Mouse (Mus musculus) MEL (cell line): ENCODE measurements around the gene Ermap. TPM values are rescaled to one million over a fixed set of nuclear protein-coding genes. Genes with fewer than 3 reads are reported as not detected.

Source experiments
- DNase-seq: peaks from one replicate; pipeline ENCODE4 v3.0.0; 2011; ENCODE audit warnings: low read depth, low spot score
- H3K27ac ChIP-seq: 2 replicates; pipeline ENCODE4 v1.5.1; 2012; ENCODE audit warnings: low read depth, mild to moderate bottlenecking, control low read depth, low read length, moderate library complexity; ENCODE audit not compliant: control insufficient read depth
- H3K27me3 ChIP-seq, 2 experiments: fragments of 150-350 bp in 1 of 2; sonication (generic) in 1 of 2; 2 replicates each; pipeline ENCODE4 v1.6.1; 2012; ENCODE audit warnings: low read length in 2 of 2, mild to moderate bottlenecking in 2 of 2, improper control_type of control experiment in 1 of 2, moderate library complexity in 1 of 2; ENCODE audit not compliant: insufficient read depth in 2 of 2, control insufficient read depth in 1 of 2
- H3K36me3 ChIP-seq, 2 experiments: 2 replicates each; pipeline ENCODE4 v1.6.1; 2012 to 2014; ENCODE audit warnings: low read length in 2 of 2, improper control_type of control experiment in 1 of 2, inconsistent platforms in 1 of 2, mild to moderate bottlenecking in 1 of 2; ENCODE audit not compliant: insufficient read depth in 2 of 2, control insufficient read depth in 1 of 2
- H3K4me1 ChIP-seq, 2 experiments: fragments of 150-350 bp in 1 of 2; sonication (generic) in 1 of 2; 2 replicates each; pipeline ENCODE4 v1.6.1; 2012; ENCODE audit warnings: low read length in 2 of 2, improper control_type of control experiment in 1 of 2, mild to moderate bottlenecking in 1 of 2; ENCODE audit not compliant: insufficient read depth in 2 of 2, control insufficient read depth in 1 of 2
- H3K4me3 ChIP-seq, 2 experiments: fragments of 150-350 bp in 1 of 2; sonication (generic) in 1 of 2; 2 replicates each; pipeline ENCODE4 v1.5.1; 2012; ENCODE audit warnings: low read depth in 2 of 2, low read length in 2 of 2, mild to moderate bottlenecking in 2 of 2, moderate library complexity in 2 of 2, control low read depth in 1 of 2, improper control_type of control experiment in 1 of 2; ENCODE audit not compliant: control insufficient read depth in 1 of 2, insufficient read depth in 1 of 2
- H3K79me2 ChIP-seq: 2 replicates; pipeline ENCODE4 v1.6.1; 2012; ENCODE audit warnings: mild to moderate bottlenecking, low read length, moderate library complexity; ENCODE audit not compliant: control insufficient read depth, poor library complexity, insufficient read depth
- H3K9ac ChIP-seq: 2 replicates; pipeline ENCODE4 v1.6.1; 2012; ENCODE audit warnings: low read depth, mild to moderate bottlenecking, control low read depth, low read length, moderate library complexity; ENCODE audit not compliant: control insufficient read depth, poor library complexity, severe bottlenecking
- H3K9me3 ChIP-seq: fragments of 150-350 bp; sonication (generic); replicated peaks from 2 replicates; pipeline ENCODE4 v1.6.1; 2012; ENCODE audit warnings: mild to moderate bottlenecking, low read length, improper control_type of control experiment, moderate library complexity; ENCODE audit not compliant: insufficient read depth
- BHLHE40 ChIP-seq: IDR thresholded peaks from 2 replicates; pipeline ENCODE4 v1.6.1; 2012; ENCODE audit warnings: low read depth, mild to moderate bottlenecking, inconsistent platforms, low read length, improper control_type of control experiment, borderline replicate concordance
- CHD1 ChIP-seq: IDR thresholded peaks from 2 replicates; pipeline ENCODE4 v1.6.1; 2012; ENCODE audit warnings: low read depth, mild to moderate bottlenecking, inconsistent platforms, low read length, improper control_type of control experiment
- CHD2 ChIP-seq: IDR thresholded peaks from 2 replicates; pipeline ENCODE4 v1.6.1; 2011; ENCODE audit warnings: low read length, improper control_type of control experiment
- ELF1 ChIP-seq: IDR thresholded peaks from 2 replicates; pipeline ENCODE4 v1.6.1; 2014; ENCODE audit warnings: low read depth, mild to moderate bottlenecking, inconsistent platforms, low read length, improper control_type of control experiment, moderate library complexity
- EP300 ChIP-seq, 2 experiments: IDR thresholded peaks; 2 replicates each; pipeline ENCODE4 v1.6.1; 2011; ENCODE audit warnings: improper control_type of control experiment in 2 of 2, low read length in 2 of 2, low read depth in 1 of 2, mild to moderate bottlenecking in 1 of 2
- GABPA ChIP-seq: IDR thresholded peaks from 2 replicates; pipeline ENCODE4 v1.6.1; 2012; ENCODE audit warnings: low read depth, mild to moderate bottlenecking, inconsistent platforms, low read length, improper control_type of control experiment, moderate library complexity
- GATA1 ChIP-seq: IDR thresholded peaks from 2 replicates; pipeline ENCODE4 v1.6.1; 2011; ENCODE audit warnings: low read depth, low read length, improper control_type of control experiment
- HCFC1 ChIP-seq: IDR thresholded peaks from 2 replicates; pipeline ENCODE4 v1.6.1; 2012; ENCODE audit warnings: low read depth, mild to moderate bottlenecking, inconsistent platforms, low read length, improper control_type of control experiment, moderate library complexity
- JUND ChIP-seq: IDR thresholded peaks from 2 replicates; pipeline ENCODE4 v1.6.1; 2011; ENCODE audit warnings: low read depth, mild to moderate bottlenecking, improper control_type of control experiment, low read length
- KAT2A ChIP-seq: conservative IDR thresholded peaks from 2 replicates; pipeline ENCODE4 v1.6.1; 2012; ENCODE audit warnings: low read depth, low read length, improper control_type of control experiment, inconsistent platforms
- MAZ ChIP-seq: IDR thresholded peaks from 2 replicates; pipeline ENCODE4 v1.6.1; 2012; ENCODE audit warnings: low read depth, mild to moderate bottlenecking, inconsistent platforms, low read length, improper control_type of control experiment
- MEF2A ChIP-seq: IDR thresholded peaks from 2 replicates; pipeline ENCODE4 v1.6.1; 2014; ENCODE audit warnings: low read depth, mild to moderate bottlenecking, inconsistent platforms, low read length, improper control_type of control experiment; ENCODE audit not compliant: poor library complexity, insufficient replicate concordance, severe bottlenecking; ENCODE audit errors: extremely low read depth
- MXI1 ChIP-seq: IDR thresholded peaks from 2 replicates; pipeline ENCODE4 v1.6.1; 2011; ENCODE audit warnings: mild to moderate bottlenecking, low read depth, low read length, improper control_type of control experiment
- MYC ChIP-seq: IDR thresholded peaks from 2 replicates; pipeline ENCODE4 v1.6.1; 2011; ENCODE audit warnings: low read depth, mild to moderate bottlenecking, low read length, improper control_type of control experiment, moderate library complexity
- NELFE ChIP-seq: IDR thresholded peaks from 2 replicates; pipeline ENCODE4 v1.6.1; 2011; ENCODE audit warnings: low read depth, low read length, improper control_type of control experiment
- NRF1 ChIP-seq: IDR thresholded peaks from 2 replicates; pipeline ENCODE4 v1.6.1; 2014; ENCODE audit warnings: low read depth, mild to moderate bottlenecking, inconsistent platforms, low read length, improper control_type of control experiment, moderate library complexity; ENCODE audit not compliant: poor library complexity, insufficient read depth, severe bottlenecking
- POLR2AphosphoS5 ChIP-seq: IDR thresholded peaks from 2 replicates; pipeline ENCODE4 v1.6.1; 2012; ENCODE audit warnings: low read depth, borderline replicate concordance, mild to moderate bottlenecking, inconsistent platforms, low read length, moderate library complexity, mixed read lengths
- RAD21 ChIP-seq: IDR thresholded peaks from 2 replicates; pipeline ENCODE4 v1.6.1; 2011; ENCODE audit warnings: mild to moderate bottlenecking, low read depth, low read length, improper control_type of control experiment
- RCOR1 ChIP-seq: IDR thresholded peaks from 2 replicates; pipeline ENCODE4 v1.6.1; 2012; ENCODE audit warnings: low read depth, mild to moderate bottlenecking, inconsistent platforms, low read length, improper control_type of control experiment
- SIN3A ChIP-seq: IDR thresholded peaks from 2 replicates; pipeline ENCODE4 v1.6.1; 2012; ENCODE audit warnings: low read length, improper control_type of control experiment, inconsistent platforms
- SMC3 ChIP-seq: IDR thresholded peaks from 2 replicates; pipeline ENCODE4 v1.6.1; 2011; ENCODE audit warnings: low read depth, low read length, improper control_type of control experiment
- TAL1 ChIP-seq: IDR thresholded peaks from 2 replicates; pipeline ENCODE4 v1.6.1; 2012; ENCODE audit warnings: mild to moderate bottlenecking, inconsistent platforms, low read length, moderate library complexity, mixed read lengths
- TBP ChIP-seq: IDR thresholded peaks from 2 replicates; pipeline ENCODE4 v1.8.0; 2011; ENCODE audit warnings: low read depth, low read length, improper control_type of control experiment
- TCF12 ChIP-seq: IDR thresholded peaks from 2 replicates; pipeline ENCODE4 v1.6.1; 2014; ENCODE audit warnings: low read depth, mild to moderate bottlenecking, inconsistent platforms, low read length, improper control_type of control experiment, moderate library complexity
- USF2 ChIP-seq, 2 experiments: IDR thresholded peaks; 2 replicates each; pipeline ENCODE4 v1.6.1; 2011 to 2012; ENCODE audit warnings: improper control_type of control experiment in 2 of 2, low read length in 2 of 2, borderline replicate concordance in 1 of 2, inconsistent platforms in 1 of 2, low read depth in 1 of 2, mild to moderate bottlenecking in 1 of 2; ENCODE audit not compliant: insufficient read depth in 1 of 2
- ZC3H11A ChIP-seq: IDR thresholded peaks from 2 replicates; pipeline ENCODE4 v1.6.1; 2012; ENCODE audit warnings: low read depth, mild to moderate bottlenecking, inconsistent platforms, low read length, improper control_type of control experiment
- ZKSCAN1 ChIP-seq: IDR thresholded peaks from 2 replicates; pipeline ENCODE4 v1.6.1; 2012; ENCODE audit warnings: low read depth, mild to moderate bottlenecking, inconsistent platforms, low read length, improper control_type of control experiment, moderate library complexity
- ZMIZ1 ChIP-seq: IDR thresholded peaks from 2 replicates; pipeline ENCODE4 v1.6.1; 2012; ENCODE audit warnings: low read depth, mild to moderate bottlenecking, inconsistent platforms, low read length, improper control_type of control experiment, moderate library complexity
- polyA plus RNA-seq, 2 experiments: library from polyadenylated mRNA; stranded (reverse) in 1 of 2; unstranded in 1 of 2; fragments of >175 nt in 1 of 2; fragments of >200 nt in 1 of 2; gene quantifications; 2 replicates each; pipeline versions ENCODE4 v1.2.1 to v1.2.4; 2012; ENCODE audit warnings: low replicate concordance in 2 of 2, low read depth in 1 of 2; ENCODE audit not compliant: insufficient read length in 2 of 2, insufficient read depth in 1 of 2, missing spikeins in 1 of 2
- total RNA-seq: library from RNA; depleted of rRNA; stranded (reverse); fragments of 300-350 nt; gene quantifications from 2 replicates; pipeline ENCODE4 v1.2.3, GENCODE M21; 2012

The Ermap gene
- total and polyA plus RNA-seq, 3 experiments: 44.1 to 247 (median 138) TPM

DNA sequence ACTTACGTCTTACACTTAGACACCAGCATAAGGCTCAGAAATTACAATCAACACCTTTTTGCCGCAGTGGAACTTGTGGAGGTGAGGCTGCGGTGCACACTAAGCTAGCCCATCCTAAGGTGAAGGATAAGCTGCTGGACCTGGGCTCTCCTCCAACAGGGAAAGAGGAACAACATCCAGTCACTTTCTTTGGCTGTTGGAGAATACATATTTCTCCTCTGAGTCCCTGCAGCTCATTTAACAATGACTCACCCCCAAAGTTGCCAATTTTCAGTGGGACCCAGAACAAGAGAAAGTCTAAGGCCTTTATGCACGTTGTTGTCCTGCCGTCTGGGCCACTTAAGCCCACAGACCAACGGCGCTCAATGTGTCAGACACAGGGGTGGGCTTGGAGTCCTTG, 43.0 kb downstream of the Ermap start:
- Histone ChIP-seq H3K27me3 (peaks cover 0 to 2% of the 10 kb centered on the region in 2 experiments; a peak in 1 of 4 replicates), H3K4me3 (no peak overlapping the region), H3K4me1 (peaks cover 2 to 3% of the 10 kb centered on the region in 2 experiments; a peak in 3 of 4 replicates), H3K36me3 (peaks cover 0 to 2% of the 10 kb centered on the region in 2 experiments; a peak in 2 of 4 replicates), H3K9me3 (no peaks in the 10 kb centered on the region), H3K9ac (no peak overlapping the region), H3K79me2 (no peaks in the 10 kb centered on the region), H3K27ac (no peak overlapping the region)
- DNase-seq: no peak
- TF ChIP-seq GABPA (no peak), CHD1 (no peak), JUND (no peak), SMC3 (no peak), MXI1 (no peak), ZMIZ1 (no peak), NRF1 (no peak), GATA1 (no peak), MAZ (no peak), CHD2 (no peak), MEF2A (no peak), ZKSCAN1 (no peak), HCFC1 (no peak), POLR2AphosphoS5 (no peak), TCF12 (no peak), EP300 (IDR thresholded peaks at IDR 0.05; ENCODE audit: low read depth in 1 of 2, low read length in 2 of 2) (no peak)

GRCm38 (mm10) chr4:119142230-119142871, 47.5 kb downstream of the Ermap start:
- H3K9me3 ChIP-seq: no peaks in the 10 kb centered on the region
- DNase-seq: peak; percentile 89
- H3K27ac ChIP-seq: no peak overlapping the region
- peaks cover 0 to 3% of the 10 kb centered on the region in 2 experiments; a peak in 2 of 4 replicates for H3K36me3 ChIP-seq
- H3K9ac ChIP-seq: peak overlapping the region; percentile 40
- no peaks in the 10 kb centered on the region for H3K27me3 ChIP-seq
- peaks cover 3 to 4% of the 10 kb centered on the region in 2 experiments; a peak in 3 of 4 replicates for H3K4me1 ChIP-seq
- no peaks in the 10 kb centered on the region for H3K79me2 ChIP-seq
- peak overlapping the region; percentile 19 to 65; a peak in 2 of 4 replicates for H3K4me3 ChIP-seq
- TF ChIP-seq JUND (no peak), TAL1 (no peak), SIN3A (peak; percentile 65; the same call in 1 of the 2 replicates), MXI1 (peak; percentile 88), POLR2AphosphoS5 (no peak), USF2 (IDR thresholded peaks at IDR 0.05; ENCODE audit: borderline replicate concordance in 1 of 2, insufficient read depth in 1 of 2, low read depth in 1 of 2, low read length in 2 of 2) (peak in 1 of 2 experiments; percentile 53; a peak in 1 of 4 replicates), TBP (no peak), TCF12 (no peak), CHD1 (no peak), HCFC1 (peak; percentile 49; the same call in 1 of the 2 replicates), ZC3H11A (peak; percentile 68), MYC (peak; percentile 98), NELFE (no peak), CHD2 (no peak), RCOR1 (0 out of 2 replicates have a peak, but pooled peaks have one; percentile 27), ELF1 (no peak), KAT2A (no peak), ZKSCAN1 (no peak), BHLHE40 (peak; percentile 98), RAD21 (peak; percentile 62), EP300 (IDR thresholded peaks at IDR 0.05; ENCODE audit: low read depth in 1 of 2, low read length in 2 of 2) (no peak)
